Mouse (Mus musculus): ENCODE data around the gene Vsir.
A peak's percentile ranks its signal among the peaks of the same experiment; 100 is the strongest.

Gene Vsir

GRCm38 (mm10) chr10:60346701-60347405 is at the start of gene Vsir:
TSS of gene Vsir (plus strand) at chr10:60346851.
- DNase-seq (ENCODE audit: inconsistent age in 2 of 2, low spot score in 1 of 2), result peak; percentile 80 to 91

- DNase-seq (ENCODE audit: inconsistent age in 2 of 2, low spot score in 1 of 2), result peak in 1 of 2 experiments; percentile 6
Measured at GRCm38 (mm10) chr10:60299636-60300035, 47.0 kb upstream of the Vsir start.

DNA sequence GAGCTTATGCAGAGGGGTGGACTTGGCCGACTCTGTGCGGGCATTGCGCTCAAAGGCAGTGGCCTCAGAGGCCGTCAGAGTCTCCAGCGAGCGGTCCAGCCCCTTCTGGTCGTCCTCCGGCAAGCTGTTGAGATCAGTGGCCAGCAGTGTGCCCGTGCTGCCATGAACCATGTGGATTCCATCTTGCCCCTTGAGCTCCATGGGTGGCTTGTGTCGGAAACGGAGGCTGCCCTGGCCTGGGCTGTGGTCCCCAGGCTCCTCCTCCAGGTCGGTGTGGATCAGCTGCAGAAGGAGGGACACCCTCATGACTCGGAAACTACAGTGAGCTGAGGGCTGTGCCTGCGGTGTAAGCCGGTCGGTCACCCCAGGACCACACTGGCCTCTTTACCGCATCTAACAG is 43.2 kb upstream of the Vsir start:
- no peak for DNase-seq (ENCODE audit: inconsistent age in 2 of 2, low spot score in 1 of 2)

DNA sequence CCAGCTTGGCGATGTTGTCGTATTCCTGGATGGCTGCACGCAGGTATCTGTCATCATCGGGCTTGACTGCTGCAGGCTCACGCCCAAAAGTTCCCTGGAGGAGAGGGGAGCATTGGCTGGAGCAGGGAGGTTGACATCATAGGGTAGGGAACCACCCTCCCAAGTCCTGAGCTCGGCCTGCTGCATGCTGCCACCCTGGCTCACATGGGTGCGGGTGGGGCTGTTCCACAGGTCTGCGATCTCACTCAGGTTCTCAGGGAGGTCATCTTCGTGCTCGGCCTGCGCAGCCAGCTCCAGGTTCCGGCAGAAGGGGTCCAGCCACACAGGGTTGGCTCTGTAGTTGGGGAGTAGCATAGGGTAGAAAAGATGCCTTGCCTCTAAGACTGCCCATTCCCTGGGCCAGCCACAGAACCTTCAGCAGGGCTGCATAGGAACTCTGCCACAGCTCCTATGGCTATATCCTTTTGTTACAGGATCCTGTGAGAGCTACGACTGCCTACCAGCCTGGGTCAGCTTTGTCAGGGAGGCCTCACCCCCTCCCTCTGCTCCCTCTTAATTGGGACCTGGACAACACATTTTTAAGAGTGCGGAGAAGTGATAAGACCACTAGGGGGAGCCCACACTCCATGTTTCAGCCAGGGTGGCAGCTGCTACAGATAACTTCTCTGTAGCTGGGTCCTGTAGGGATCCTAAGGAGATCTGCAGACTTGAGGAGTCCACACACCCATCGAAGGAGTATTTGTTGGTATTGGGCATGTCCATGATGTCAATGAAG is 41.6 kb upstream of the Vsir start:
- peak; percentile 69 to 91 for DNase-seq (ENCODE audit: inconsistent age in 2 of 2, low spot score in 1 of 2)

- no peak for DNase-seq (ENCODE audit: inconsistent age in 2 of 2, low spot score in 1 of 2)
Measured at GRCm38 (mm10) chr10:60310629-60311028, 36.0 kb upstream of the Vsir start.

DNA sequence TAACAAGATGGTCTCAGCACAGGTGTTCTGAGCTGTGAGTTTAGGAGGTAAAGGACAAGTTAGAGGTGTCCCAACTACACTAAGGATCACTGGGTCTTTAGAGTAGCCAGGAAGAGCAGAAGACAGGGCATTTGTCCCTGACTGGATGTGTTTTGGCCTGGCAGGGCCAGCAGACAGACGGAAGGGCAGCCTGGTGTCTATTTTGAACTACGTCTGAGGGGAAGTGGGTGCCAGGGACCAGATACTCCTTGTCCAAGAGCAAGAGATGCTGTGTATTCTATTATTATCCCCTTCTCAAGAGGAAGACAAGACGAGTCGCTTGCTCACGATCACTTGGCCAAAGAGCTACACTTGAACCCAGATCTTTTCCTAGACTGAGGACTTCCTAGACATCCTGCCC is 33.0 kb upstream of the Vsir start:
- DNase-seq (ENCODE audit: inconsistent age in 2 of 2, low spot score in 1 of 2), result no peak

DNA sequence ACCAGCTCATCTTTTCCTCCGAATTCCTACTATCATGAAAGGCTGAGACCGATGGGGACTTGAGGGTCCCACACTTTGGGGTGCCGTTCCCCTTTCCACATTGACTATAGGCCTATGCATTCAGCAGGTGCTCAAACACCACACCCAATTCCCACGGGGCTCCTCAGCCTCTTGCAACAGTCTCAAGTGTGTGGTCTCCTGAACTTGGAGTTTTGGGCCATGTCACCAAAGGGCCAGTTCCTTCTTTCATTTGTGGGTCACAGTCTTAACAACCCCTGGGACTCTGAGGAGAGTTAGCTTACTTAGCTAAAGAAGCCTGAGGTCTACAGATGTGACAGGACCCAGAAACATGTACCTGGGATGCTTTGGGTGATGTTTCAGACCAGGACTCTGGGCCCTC is 30.5 kb upstream of the Vsir start:
- DNase-seq (ENCODE audit: inconsistent age in 2 of 2, low spot score in 1 of 2), result no peak

- peak in 1 of 2 experiments; percentile 44 for DNase-seq (ENCODE audit: inconsistent age in 2 of 2, low spot score in 1 of 2)
Measured at GRCm38 (mm10) chr10:60328963-60329650, 17.5 kb upstream of the Vsir start.

DNA sequence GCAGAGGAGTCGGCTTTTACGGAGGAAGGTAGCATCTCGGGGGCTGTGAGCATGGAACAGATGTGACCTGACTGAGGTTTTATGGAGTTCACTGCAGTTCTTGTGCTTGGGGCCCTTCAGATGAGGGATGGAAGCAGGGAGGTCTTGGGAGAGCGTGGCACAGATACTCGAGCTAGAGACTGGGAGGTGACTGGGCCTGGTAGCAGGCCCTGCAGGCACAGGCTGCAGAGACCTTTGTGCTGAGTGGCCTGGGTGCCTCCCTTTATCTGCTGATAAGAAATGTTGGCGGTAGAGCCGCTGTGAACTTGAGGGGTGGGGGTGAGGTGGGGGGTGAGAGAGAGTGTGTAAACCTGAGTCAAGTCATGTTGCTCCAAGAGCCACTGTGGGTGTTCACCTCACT is 12.1 kb upstream of the Vsir start:
- no peak for DNase-seq (ENCODE audit: inconsistent age in 2 of 2, low spot score in 1 of 2)

GRCm38 (mm10) chr10:60335021-60335420 is 11.6 kb upstream of the Vsir start:
- no peak for DNase-seq (ENCODE audit: inconsistent age in 2 of 2, low spot score in 1 of 2)

DNA sequence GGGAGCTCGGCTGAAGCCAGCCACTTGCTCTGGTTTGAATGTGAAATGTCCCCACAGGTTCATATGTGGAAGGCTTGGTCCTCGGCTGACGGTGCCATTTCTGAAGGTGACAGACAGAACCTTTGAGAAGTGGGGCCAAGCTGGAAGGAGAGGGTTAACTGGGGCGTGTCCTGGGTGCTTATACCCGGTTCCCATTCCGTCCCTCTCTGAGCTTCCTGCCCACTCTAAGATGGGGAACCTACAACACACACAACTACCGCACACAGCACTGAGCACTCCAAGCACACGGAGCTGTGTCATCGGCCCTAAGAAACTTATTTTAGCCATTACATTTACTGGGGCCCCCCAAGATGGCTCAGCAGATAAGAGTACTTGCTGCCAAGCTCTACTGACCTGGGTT is 5.1 kb upstream of the Vsir start:
- no peak for DNase-seq (ENCODE audit: inconsistent age in 2 of 2, low spot score in 1 of 2)

DNA sequence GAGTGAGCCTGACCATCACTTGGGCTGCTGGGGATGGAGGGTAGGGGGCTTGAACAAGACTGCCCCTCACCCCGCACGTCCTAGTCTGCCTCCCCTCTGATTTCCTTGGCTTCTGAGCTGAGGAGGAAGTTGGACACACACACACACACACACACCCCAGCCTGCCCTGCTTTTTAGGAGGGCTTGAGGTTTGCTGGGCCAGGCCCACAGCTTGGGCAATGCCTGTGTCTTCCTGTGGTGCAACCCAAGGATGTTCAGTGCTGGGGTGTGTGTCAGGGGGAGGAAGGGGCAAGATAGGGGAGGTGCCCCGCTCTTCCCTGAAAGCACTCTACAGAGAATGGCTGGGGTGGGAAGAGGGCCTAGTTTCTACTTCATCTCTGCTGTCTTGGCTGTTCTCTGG is 2.5 kb upstream of the Vsir start:
- DNase-seq (ENCODE audit: inconsistent age in 2 of 2, low spot score in 1 of 2), result no peak

- no peak for DNase-seq (ENCODE audit: inconsistent age in 2 of 2, low spot score in 1 of 2)
Measured at GRCm38 (mm10) chr10:60346056-60346455, 595 bp upstream of the Vsir start.

DNA sequence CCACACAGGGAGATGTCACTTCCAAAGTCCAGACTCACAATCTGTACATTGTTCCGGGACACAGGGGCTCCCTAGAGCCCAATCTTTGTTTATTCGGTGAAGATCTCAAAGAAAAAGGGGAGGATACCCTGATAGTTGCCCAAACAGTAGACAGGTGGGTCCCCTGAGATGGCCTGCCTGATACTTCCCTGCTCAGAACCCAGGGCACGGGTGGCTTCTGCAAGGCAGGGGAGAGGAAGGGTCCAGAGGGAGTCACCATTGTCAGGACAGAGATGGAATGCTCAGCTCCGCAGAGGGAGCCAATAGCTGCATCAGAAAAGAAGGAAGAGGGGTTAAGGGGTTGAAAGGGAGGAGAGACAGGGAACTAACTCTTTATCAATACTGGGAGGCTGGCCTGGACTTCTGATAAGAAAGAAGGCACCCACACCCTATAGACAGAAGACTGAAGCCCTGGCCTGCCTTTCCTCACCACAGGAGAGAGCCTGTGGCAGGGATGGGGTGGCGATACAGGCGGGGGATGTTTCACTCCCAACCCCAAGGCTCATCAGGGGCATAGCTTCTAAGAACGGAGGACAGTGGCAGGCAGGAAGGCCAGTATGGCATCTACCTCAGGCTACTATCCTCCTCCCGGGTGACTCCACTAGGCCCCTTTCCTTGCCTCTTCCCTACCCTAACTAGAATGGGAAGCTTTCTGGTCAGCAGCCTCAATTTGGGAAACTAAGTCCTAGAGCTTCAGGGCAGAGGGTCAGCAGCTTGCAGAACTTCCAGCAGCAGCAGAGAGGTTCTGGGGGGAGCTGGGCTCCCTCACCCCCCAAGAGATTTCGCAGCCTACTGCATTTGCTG is 1.3 kb downstream of the Vsir start:
- no peak for DNase-seq (ENCODE audit: inconsistent age in 2 of 2, low spot score in 1 of 2)

GRCm38 (mm10) chr10:60349056-60349455 is 2.4 kb downstream of the Vsir start:
- peak; percentile 46 to 75 for DNase-seq (ENCODE audit: inconsistent age in 2 of 2, low spot score in 1 of 2)

- no peak for DNase-seq (ENCODE audit: inconsistent age in 2 of 2, low spot score in 1 of 2)
Measured at GRCm38 (mm10) chr10:60349644-60350043, 3.0 kb downstream of the Vsir start.

DNA sequence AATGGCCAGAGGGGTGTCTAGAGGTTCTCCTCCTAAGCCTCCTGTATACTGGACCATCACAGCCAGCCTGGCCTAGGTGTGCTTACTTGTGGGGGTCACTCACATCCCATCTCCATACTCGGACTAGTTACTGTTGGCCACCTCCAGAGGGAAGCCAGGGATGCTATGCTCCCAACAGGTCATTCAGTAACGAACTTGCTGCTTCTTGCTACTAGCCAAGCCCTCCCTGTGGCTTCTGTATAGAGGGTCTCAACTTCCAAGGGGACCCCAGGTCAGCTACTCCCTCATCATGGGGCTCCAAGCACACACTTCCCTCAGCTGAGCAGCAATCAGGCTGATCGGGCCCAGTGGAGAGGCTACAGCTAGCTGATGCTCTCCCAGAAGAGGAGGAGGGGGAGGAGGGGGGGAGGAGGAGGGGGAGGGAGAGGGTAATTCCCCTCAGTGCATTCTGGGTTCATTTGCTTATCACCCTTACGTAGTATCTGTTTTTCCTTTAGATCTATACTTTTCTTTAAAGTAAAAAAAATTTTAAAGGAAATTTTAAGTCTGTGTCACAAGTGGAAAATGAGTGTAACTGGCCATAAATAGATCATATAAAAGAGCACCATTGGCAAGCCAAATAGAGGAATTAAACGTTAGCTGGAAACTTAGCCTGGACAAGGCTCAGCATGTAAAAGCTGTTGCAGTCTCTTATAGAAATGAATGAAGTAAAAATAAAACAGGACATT is 3.6 kb downstream of the Vsir start:
- DNase-seq (ENCODE audit: inconsistent age in 2 of 2, low spot score in 1 of 2), result no peak

- peak; percentile 92 to 98 for DNase-seq (ENCODE audit: inconsistent age in 2 of 2, low spot score in 1 of 2)
Measured at GRCm38 (mm10) chr10:60350805-60351167, 4.1 kb downstream of the Vsir start.

- peak in 1 of 2 experiments; percentile 67 for DNase-seq (ENCODE audit: inconsistent age in 2 of 2, low spot score in 1 of 2)
Measured at GRCm38 (mm10) chr10:60351248-60351647, 4.6 kb downstream of the Vsir start.

DNA sequence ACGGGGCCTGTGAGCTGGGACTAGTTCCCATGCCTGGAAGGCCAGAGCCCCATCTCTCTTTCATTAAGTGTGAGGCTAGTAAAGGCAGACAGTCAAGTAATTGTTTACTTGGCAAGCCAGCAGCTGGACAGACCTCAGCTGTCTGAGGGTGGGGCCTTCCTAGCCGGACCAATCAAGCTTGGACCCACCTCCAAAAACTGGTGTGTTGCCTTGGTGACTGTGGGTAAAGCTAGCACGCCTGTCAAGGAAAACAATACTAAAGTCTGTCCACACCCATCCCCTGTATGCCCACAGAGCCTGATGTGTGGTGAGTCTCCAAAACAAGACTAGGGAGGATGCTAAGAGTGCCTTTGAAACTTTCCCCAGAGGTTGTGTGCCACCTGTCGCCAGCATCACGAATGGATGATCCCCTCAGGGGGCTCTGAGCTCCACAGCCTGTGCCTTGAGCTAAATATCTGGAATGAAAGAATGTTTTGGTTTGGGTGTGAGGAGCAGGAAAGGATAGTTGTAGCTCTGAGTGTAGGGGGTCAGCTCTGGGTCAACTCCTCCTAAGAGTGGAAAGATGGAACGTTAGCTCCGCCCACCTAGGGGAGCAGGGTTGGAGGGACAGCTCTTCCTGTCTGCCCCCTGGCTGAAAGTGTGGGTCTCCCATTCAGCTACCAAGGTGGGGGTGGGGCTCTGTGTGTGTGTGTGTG is 5.3 kb downstream of the Vsir start:
- DNase-seq (ENCODE audit: inconsistent age in 2 of 2, low spot score in 1 of 2), result peak; percentile 50 to 67

Measured in adrenal gland, adult (tissue).